Mouse (Mus musculus) right cerebral cortex, postnatal 4 days (tissue): ENCODE results near the gene Tmem234.

Source experiments
- DNase-seq: peaks from one replicate; pipeline ENCODE4 v3.0.0-alpha.2; 2022

The Tmem234 gene

DNA sequence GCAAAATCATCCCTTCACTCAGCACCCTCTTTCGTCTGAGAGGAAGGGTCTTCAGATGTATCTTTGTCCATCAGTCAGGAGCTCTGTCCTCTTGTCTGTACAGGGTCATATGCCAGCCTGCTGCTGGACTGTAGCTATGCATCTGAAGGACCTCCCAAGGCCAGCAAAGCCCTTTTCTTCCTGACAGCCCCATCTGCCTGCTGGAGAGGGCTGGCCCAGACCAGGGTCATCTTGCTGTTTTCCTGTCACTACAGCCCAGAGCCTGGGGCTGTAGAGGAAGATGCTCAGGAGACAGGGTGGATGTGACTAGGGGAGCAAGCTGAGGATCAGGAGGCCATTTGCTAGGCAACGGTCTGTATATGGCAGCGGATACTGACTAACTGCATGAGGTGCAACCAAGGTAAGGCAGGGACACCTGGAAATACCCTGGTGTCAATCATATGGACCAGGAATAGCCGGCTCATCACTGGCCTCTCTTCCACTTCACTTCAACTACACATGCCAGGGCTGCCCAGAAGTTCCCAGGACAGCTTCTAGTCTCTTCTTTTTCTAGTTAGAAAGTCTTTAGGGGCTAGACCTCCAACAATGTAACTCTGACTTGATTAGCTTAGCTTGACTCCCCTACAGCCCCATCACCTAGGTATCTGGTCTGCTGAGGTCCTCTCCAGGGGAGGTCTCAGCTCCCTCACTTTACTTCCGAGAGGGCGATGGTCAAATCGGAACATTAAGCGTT is 22.5 kb downstream of the Tmem234 start:
- no peak for DNase-seq

DNA sequence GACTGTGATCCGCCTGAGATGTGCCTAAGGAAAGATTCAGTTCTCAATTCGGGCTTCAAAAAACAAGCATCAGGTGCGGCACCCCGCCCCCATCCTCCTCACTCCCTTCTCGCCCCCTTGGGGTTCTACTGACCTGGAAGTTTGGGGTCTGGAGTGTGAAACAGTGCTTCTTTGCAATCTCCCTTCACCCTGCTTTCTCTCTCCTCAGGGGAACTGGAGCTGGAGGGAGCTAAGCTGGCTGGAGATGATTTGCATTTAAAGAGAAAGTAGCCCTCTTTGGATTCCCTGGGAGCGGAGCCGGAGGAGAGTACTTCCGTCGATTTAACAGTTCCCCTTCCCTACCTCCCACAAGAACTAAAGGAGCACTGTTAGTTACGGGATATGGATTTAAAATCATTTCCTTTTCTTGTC is 23.2 kb downstream of the Tmem234 start, which contains the start of gene Ccdc28b:
TSS of gene Ccdc28b (minus strand) at position 267 of the 411 bp plus-strand sequence.
- peak; percentile 57 for DNase-seq

DNA sequence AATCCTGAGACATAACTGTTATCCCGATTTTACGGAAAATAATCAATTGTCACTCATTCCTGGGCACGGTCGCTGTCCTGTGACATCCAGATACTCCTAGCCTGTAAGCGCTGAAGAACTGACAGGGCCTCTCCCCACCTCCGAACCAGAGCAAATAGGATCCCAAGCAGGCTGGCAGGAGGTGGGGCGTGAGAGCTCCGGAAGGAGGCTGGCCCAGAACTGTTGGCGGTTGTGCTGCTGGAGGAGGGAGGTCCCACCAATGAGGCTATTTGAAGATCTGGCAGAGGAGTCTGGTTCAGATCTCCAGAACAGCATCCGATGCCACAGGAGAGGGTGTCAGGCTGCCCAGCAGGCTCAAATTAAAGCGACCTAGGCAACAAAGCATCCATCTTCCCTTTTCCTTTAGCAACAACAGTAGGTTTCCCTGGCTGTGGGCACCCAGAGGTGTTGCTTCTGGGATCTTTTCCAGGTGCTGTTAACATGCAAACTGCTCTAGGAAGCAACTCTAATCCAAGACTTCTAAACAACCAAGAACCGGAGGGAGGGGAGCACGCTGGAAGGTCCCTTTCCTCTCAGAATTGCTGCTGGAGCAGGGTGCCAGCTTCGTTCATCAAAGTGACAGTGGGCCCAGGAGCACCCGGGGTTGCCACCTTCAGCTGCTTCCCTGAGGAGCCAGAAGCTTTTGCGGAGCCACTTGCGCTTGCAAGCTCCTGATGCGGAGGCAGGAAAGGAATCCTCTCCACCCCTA is 24.0 kb downstream of the Tmem234 start:
- peak; percentile 74 for DNase-seq

DNA sequence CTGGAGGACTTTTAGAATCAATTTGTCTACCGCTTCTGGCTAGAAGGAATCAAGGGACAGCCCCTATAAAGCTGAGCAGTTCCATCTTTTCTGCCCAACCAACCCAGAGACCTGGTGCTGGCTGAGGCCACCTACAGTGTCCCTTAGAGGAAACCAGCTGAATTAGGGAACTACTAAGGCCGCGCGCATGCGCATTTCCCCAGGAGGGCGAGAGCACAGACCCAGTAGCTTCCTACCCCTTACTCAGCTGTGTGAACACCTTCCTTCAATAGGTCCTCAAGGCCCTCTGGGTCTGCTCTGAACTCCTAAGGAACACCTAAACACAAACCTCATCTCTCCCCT is 24.5 kb downstream of the Tmem234 start:
- peak; percentile 59 for DNase-seq

DNA sequence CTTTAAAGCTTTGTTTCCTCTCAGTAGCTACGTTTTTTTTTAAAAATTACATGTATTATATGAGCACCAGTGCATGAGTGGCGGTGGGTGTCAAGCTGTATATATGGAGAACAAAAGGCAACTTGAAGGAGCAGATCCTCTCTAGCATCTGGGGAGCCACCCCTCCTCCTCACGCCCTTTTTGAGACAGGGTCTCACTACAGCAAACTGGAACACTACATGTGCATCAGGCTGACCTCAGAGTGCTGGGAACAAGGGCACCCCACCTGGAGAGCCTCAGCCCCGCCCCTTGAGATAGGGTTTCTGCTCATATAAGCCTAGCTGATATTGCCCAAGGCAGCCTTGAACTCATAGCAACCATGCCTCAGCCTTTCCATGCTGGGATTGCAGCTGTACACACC is 25.0 kb downstream of the Tmem234 start:
- DNase-seq: no peak

DNA sequence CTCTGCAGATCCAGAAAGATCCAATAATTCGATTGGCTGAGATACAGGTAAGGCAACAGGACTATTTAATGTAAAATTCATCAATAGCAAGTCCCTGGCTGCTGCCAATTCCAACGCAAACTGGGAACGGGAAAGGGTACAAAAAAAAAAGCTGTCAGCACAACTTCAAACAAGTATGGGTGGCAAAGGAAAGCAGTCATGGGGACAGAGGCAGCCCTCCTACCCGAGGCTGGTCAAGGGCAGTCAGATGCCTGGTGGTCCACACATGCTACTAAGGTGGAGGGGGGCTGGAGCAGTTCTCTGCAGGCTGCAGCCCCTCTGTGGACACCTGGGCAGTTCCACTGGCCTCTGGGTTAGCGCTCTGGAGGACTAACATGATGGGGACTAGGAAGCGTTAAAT is 25.6 kb downstream of the Tmem234 start:
- DNase-seq: no peak

DNA sequence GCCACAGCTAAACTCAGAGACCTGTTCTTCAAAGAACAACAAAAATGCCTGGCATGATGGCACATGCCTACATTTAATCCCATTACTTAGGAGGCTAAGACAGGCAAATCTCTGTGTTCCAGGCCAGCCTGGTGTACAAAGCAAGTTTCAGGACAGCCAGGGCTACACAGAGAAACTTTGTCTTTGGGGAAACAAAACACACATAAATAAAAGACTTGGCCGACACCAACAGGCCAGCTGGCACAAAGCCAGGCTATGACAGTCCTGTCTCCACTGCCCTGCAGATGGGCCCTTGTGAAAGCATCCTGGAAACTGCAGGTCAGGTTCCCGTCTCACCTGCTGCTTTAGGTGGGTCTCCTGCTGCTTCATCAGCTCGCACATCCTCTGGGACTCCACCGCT is 30.5 kb downstream of the Tmem234 start:
- no peak for DNase-seq

DNA sequence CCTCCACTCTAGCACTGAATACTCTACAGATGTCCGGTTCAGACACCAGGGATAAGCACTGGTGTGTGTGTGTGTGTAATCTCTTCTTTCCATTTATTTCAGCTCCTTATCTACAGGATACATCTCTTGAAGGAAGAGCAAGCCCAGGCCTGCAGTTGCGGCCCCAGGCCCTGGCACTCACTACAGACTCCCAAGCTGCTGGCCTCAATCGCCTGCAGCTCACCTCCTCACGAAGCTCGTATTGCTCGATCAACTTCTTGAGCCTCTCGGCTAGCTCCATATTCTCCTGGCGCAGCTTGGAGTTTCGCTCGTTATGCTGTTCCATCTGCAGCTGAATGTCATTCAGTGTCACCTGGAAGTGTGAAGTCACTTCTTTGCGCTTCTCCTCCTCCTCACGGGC is 31.4 kb downstream of the Tmem234 start:
- no peak for DNase-seq

DNA sequence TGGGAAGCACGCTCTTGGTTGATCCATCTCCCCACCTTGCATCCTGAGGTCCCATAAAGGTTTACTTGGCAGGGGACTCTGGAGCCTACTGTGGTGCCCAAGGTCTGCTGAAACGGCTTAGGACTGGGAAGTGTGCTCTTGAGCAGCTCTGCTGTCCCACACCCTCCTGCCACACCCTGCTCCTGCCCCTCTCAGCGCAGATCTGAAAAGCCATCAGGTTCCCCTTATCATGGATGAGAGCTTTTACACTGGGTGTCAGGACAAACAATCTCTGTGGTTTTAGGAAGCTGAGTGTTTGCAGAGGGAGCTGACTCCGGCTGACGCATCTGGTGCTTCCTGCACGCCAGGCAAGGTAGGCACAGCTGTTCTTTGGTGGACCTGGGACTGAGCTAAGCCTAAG is 33.4 kb downstream of the Tmem234 start:
- no peak for DNase-seq

DNA sequence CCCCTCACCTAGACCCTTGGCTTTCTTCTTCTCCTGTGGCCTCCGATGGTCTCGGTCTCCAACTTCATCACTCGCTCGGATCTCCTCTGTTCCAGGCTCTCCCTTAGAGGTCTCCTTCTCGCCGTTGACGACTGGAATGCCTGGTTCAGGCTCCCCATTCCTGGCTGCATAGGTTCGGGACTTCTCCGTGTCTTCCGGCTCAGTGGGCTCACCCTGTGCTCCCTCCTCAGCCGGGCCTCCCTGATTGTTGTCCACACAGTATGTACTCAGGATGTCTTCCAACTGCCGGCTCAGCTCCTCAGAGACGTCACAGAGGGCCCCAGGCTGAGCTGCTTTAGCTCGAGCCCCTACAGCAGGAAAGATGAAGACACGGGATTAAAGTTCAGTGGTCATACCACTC is 38.8 kb downstream of the Tmem234 start:
- DNase-seq: no peak

DNA sequence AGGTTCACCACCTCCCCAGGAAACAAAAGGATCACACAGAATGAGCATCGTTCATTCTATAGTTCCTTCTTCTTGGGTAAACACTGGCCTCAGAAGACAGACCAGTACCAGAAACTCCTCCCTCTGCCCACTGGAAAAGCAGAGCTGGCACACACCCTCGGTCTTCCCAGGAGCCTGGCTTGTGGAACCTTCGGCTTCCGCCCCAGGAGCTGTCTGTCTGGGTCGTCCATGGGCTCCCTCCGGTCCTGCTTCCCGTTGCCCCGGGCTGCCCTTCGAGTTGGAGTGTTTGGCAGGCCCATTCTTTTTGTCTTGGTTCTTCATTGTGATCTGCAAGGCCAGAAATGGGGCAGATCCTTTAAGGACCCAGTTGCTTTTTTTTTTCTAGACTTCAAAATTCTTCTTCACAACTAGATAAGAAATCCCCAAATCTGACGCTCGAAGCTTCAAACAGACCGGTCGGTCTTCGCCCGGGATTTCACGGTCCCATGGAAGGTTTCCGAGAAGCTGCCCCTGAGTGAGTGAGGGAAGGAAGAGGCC is 39.7 kb downstream of the Tmem234 start:
- no peak for DNase-seq

DNA sequence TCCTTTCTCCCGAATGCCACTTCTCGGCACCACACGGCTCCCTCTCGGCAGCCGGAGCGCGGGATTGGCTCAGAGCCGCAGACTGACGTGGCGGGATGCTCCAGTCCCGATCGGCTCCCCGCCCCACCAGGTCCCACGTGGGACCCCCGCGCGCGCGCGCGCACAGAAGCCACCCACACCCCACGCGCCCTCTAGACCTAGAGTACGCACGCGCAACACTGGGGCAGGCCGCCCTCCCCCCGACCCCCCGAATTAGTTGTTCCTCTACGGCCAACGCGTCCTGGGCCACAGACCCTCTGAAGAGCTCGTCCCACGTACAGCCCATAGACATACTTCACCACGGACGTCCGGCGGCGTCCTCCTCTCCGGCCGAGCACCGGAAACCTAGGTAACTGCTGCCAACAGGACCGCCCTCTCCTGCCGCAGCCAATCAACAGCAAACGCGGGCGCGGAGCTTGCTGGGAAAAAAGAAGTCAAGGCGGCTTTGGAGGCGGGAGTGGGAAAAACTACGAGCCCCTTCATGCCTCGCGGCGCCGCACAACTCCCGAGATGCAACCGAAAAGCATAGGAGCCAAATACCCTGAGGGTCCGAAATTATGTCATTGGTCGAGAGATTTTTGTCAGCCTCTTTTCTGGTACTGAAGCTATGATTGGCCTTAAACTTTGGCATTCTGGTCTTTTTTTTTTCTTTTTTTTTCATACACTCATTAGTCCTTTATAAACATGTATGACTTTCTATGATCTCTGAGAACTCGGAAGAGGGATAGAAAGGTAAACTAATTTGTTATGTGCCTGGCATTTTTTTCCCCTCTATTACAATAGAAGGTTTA is 40.4 kb downstream of the Tmem234 start, which contains the start of gene Txlna:
TSS of gene Txlna (minus strand) at position 428 of the 830 bp plus-strand sequence.
- DNase-seq: peak; percentile 99

DNA sequence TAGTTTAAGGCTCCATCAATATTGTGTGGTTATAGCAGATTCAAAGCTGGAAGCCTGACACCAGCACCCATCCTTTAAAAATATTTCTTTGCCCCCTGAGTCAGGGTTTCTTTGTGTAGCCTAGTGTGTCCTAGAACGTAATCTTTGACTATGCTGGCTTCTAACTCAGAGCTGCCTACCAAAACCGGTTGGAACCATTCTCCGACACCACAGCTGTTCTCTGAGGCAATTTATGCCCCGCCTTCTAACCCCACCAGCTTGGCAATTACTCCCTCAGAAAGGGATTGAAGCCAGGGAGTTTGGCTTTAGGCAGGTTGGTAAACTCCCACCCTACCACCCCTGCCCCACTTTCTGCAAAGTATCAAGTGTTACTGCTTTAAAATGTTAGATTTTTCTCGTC is 41.3 kb downstream of the Tmem234 start:
- DNase-seq: no peak

DNA sequence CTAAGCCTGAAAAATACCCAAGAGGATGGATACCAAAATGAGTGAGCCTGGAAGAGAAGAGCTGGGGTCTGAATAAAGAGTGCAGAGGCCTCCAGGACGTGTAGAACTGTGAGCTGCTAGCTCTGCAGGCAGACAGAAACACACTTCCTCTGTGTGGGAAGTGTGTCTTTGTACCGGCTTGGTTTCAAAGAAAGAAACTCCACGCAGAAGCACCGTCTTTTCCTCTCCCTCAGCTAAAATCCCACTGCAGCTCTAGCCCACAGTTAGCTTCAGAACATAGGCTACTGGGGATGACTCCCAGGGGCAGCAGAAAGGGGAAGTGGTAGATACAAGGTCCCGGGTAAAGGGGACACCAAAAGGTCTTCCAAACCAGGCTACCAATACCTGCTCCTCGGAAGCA is 44.7 kb downstream of the Tmem234 start:
- DNase-seq: no peak

DNA sequence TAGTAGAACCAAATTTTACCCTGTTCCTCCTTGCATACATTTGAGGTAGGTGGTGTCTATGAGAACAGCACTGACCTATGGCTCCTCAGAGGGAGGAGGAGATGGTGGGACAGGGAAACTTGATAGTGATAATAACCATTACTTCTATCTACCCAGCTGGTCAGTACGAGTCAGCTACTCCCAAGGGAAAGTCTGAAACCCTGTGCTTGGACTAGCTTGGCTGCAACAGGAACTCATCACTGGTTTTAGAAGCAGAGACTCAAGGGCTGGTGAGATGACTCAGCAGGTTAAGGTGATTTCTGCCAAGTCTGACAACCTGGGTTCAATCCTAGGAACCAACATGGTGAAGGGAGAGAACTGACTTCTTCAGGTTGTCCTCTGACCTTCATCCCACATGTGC is 48.2 kb downstream of the Tmem234 start:
- no peak for DNase-seq

DNA sequence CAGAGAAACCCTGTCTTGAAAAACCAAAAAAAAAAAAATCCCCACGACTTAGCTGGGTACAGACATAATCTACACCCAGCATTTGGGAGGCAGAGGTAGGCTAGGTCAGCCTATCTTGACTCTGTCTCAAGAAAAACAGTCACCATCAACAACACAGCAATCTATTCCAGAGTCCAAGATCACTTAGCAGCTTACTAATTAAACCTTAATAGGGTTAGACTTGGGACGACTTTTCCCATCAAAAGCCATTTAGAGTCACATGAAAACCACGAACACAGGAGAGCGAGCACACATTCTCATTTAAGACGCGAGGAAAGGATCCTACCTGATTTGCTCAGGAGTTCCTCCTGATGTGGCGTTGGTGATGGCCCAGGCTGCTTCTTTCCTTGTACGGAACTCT is 49.9 kb downstream of the Tmem234 start:
- DNase-seq: no peak

DNA sequence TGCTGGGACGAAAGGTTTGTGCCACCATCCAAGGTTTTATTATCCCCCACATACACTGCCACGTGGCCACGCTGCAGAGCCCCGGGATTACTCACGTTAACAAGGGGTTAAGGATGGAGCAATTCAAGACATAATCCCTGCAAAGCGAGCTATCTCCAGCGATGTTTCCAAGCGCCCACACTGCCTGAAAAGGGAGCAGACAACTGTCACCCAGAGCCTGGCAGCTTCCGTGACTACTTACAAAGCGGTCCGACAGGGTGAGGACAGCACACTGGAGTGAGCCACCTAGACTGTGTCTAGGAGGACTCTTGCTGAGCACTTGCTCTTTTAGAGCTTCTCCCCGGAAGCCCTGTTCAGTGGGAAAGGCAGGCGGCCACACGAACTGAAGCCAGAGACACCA is 54.3 kb downstream of the Tmem234 start:
- DNase-seq: no peak

DNA sequence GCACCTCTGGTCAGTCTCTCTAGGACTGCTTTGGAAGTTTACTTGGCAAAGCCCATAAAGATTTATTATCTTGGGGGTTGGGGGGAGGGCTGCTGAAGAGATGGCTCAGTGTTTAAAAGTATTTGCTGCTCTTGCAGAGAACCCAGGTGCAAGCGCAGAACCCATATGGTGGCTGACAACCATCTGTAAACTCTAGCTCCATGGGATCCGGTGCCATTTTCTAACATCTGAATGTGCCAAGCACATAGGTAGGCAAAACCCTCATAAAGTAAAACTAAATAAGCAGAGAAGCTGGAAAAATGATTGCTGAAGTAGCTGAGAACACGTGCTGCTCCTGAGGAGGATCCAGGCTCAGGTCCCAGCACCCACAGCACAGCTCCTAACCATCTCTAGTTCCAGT is 61.1 kb downstream of the Tmem234 start:
- DNase-seq: no peak

DNA sequence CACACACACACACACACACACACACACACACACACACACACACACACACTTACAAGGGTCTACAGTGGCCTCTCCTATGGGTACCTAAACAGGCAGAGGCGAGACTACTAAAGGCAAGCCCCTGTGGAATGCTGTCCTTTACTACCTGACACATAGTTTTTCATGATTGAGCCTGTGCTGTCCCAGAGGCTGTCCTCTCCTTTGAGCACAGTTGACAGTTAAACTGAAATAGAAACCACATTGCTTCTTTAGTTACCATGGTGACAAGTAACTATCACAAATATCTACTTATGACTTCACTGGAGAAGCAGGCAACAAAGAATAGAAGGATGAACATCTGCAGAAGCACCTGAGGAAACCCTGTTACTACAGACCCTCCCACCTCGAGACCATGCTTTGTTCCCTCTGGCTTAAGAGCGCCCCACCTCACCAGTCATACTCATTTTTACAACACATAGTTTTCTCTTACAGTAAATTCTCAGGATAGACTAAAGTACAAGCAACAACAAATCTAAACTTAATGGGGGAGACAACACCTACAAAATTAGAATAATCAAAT is 61.9 kb downstream of the Tmem234 start:
- no peak for DNase-seq

DNA sequence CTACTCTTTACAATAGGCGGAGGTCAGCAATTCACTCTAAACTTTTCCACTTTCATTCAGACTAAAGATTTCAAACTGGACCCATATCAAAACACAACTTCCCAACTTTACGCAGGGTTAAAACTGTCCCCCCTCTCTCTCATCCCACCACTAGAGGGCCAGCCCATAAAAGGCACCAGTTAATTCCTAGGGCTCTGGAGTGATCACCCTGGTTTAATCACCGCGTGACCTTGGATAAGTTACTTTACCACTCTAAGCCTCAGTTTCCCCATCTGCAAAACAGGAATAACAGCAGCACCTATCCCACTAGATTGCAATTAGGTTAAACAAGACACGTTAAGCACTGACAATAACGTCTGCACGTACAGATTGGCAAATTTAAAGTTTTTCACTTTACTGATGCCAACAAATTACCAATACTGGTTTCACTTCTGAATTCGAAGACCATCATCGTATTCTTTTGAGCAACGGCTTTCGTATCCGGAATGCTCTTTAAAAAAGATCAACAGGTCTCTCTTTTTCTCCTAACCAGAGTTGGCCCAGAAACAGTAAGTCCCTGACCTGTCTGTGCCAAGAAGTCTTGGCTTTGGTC is 71.1 kb downstream of the Tmem234 start:
- DNase-seq: peak; percentile 20

DNA sequence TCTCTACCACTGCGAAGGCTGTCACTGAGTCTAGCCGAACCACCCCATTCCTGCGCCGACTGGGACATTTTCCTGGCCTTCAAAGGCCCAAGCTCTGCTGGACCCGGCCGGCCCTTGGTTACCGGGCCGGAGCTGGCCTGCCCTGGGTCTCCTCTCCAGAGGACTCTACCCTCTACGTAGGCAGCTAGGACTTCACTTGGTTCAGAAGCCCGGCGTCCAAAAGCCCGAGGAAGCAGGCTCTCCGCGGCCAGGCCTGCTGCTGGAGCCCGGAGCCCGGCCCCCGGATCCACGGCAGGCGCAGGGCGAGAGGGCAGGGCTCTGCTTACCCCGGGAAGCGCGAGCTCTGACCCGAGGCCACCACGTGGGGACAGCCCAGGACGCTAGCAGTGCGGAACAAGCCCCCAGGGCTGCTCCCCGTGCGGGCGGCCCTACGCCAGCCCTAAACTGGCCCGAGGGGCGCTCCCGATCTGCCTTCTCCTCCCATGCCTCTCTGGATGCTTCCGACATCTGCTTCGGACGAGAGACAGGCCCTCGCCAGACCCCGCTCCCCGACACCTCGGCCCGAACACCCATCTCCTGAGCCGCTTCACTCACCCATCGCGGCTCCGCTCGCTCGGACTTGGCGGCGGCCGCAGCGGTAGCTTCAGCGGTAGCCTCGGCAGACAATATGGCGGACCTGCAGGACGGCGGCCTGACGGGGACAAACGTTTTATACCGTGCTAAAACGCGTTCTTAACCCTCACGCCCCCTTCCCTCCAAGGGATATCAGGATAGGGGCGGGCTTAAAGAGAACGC is 71.8 kb downstream of the Tmem234 start, which contains the start of gene Kpna6:
TSS of gene Kpna6 (minus strand) at position 685 of the 795 bp plus-strand sequence.
- peak; percentile 85 for DNase-seq
